Mouse (Mus musculus) intestine, embryonic 16.5 days (tissue): ENCODE data around the gene Scrn2. TPM values are rescaled to one million over a fixed set of nuclear protein-coding genes. Genes with fewer than 3 reads are reported as not detected.

Experiments used
- ATAC-seq: fragments of 200-750 bp; cut with Nextera tagmentation; 2 replicates; pipeline ENCODE4 v1.8.0; 2017; ENCODE audit warnings: moderate TSS enrichment, moderate library complexity
- H3K27ac ChIP-seq: fragments of 300-500 bp; sonication (generic); 2 replicates; pipeline ENCODE4 v1.5.1; 2014; ENCODE audit warnings: mild to moderate bottlenecking, low read length
- H3K27me3 ChIP-seq: fragments of 300-500 bp; sonication (generic); replicated peaks from 2 replicates; pipeline ENCODE4 v1.6.1; 2014; ENCODE audit warnings: low read length, control low read depth, mixed read lengths; ENCODE audit not compliant: control insufficient read depth, insufficient read depth
- H3K36me3 ChIP-seq: fragments of 300-500 bp; sonication (generic); 2 replicates; pipeline ENCODE4 v1.6.1; 2014; ENCODE audit warnings: low read length, control low read depth; ENCODE audit not compliant: control insufficient read depth, insufficient read depth
- H3K4me1 ChIP-seq: fragments of 300-500 bp; sonication (generic); 2 replicates; pipeline ENCODE4 v1.6.1; 2014; ENCODE audit warnings: low read length, control low read depth, mixed read lengths; ENCODE audit not compliant: control insufficient read depth, insufficient read depth
- H3K4me2 ChIP-seq: fragments of 300-500 bp; sonication (generic); 2 replicates; pipeline ENCODE4 v1.6.1; 2014; ENCODE audit warnings: low read depth, low read length, control low read depth
- H3K4me3 ChIP-seq: fragments of 300-500 bp; sonication (generic); 2 replicates; pipeline ENCODE4 v1.5.1; 2014; ENCODE audit warnings: mild to moderate bottlenecking, low read length
- H3K9ac ChIP-seq: fragments of 300-500 bp; sonication (generic); 2 replicates; pipeline ENCODE4 v1.6.1; 2014; ENCODE audit warnings: low read depth, low read length
- H3K9me3 ChIP-seq: fragments of 300-500 bp; sonication (generic); 2 replicates; pipeline ENCODE4 v1.6.1; 2016; ENCODE audit warnings: low read length, control low read depth; ENCODE audit not compliant: control insufficient read depth
- WGBS: fragments of 180-500 bp; shearing (Covaris S2); extraction: QIAGEN DNeasy Blood & Tissue Kit; methylation state at CpG from one replicate; pipeline ENCODE4 v1.1.7; 2014; 5-methylcytosine and 5-hydroxymethylcytosine counted together
- polyA plus RNA-seq: library from polyadenylated mRNA; unstranded; fragments of >200 nt; fragmentation: Nextera tagmentation; extraction: Ambion mirVana; gene quantifications from 2 replicates; pipeline ENCODE4 v1.2.1, GENCODE M21; 2015

Scrn2 gene
- polyA plus RNA-seq, result 25.5 and 26.9 TPM in 2 replicates

- peak within 1 kb of the TSS; percentile 26 for H3K27ac ChIP-seq
- H3K27me3 ChIP-seq, result no peaks in the 10 kb centered on the region
- no peaks in the 10 kb centered on the region for H3K36me3 ChIP-seq
- H3K9ac ChIP-seq, result peak within 1 kb of the TSS; percentile 75
- H3K9me3 ChIP-seq, result no peaks in the 10 kb centered on the region
- peak within 1 kb of the TSS; percentile 66 for H3K4me3 ChIP-seq
- H3K4me1 ChIP-seq, result peaks cover 19% of the 10 kb centered on the region
- ATAC-seq, result peak; percentile 82
- WGBS, result 1% methylated on average over 25 of the region's 25 CpGs
- peak within 1 kb of the TSS; percentile 91 for H3K4me2 ChIP-seq
These were observed at the start of gene Scrn2 for GRCm38 (mm10) chr11:97029686-97030417. TSS of gene Scrn2 (plus strand) at chr11:97029938.

GRCm38 (mm10) chr11:96980021-96980420 lies 49.7 kb upstream of the Scrn2 start:
- WGBS, result 80% methylated on average over 5 of the region's 5 CpGs
- Histone ChIP-seq H3K4me2 (no peak overlapping the region), H3K27ac (no peak overlapping the region), H3K9ac (no peak overlapping the region), H3K36me3 (no peaks in the 10 kb centered on the region), H3K9me3 (no peaks in the 10 kb centered on the region), H3K27me3 (no peaks in the 10 kb centered on the region), H3K4me1 (peaks cover 18% of the 10 kb centered on the region), H3K4me3 (no peak overlapping the region)
- no peak for ATAC-seq

GRCm38 (mm10) chr11:96981461-96981860 lies 48.3 kb upstream of the Scrn2 start:
- H3K27ac ChIP-seq, result no peak overlapping the region
- H3K36me3 ChIP-seq, result no peaks in the 10 kb centered on the region
- 59% methylated on average over 15 of the region's 15 CpGs for WGBS
- H3K9me3 ChIP-seq, result no peaks in the 10 kb centered on the region
- no peak overlapping the region for H3K9ac ChIP-seq
- no peak overlapping the region for H3K4me2 ChIP-seq
- H3K4me3 ChIP-seq, result no peak overlapping the region
- H3K4me1 ChIP-seq, result peaks cover 10% of the 10 kb centered on the region
- no peak for ATAC-seq
- H3K27me3 ChIP-seq, result no peaks in the 10 kb centered on the region

- Histone ChIP-seq H3K9me3 (no peaks in the 10 kb centered on the region), H3K27ac (no peak overlapping the region), H3K4me1 (peaks cover 9% of the 10 kb centered on the region; the same call in 1 of the 2 replicates), H3K4me3 (no peak overlapping the region), H3K9ac (0 out of 2 replicates have a peak overlapping the region, but pooled peaks have one; percentile 26), H3K27me3 (peaks cover 3% of the 10 kb centered on the region; the same call in 1 of the 2 replicates), H3K36me3 (no peaks in the 10 kb centered on the region), H3K4me2 (0 out of 2 replicates have a peak overlapping the region, but pooled peaks have one; percentile 7)
- 2% methylated on average over 7 of the region's 7 CpGs for WGBS
- no peak for ATAC-seq
These were observed 47.4 kb upstream of the Scrn2 start for GRCm38 (mm10) chr11:96982355-96982754.

- 0 out of 2 replicates have a peak within 1 kb of the TSS, but pooled peaks have one; percentile 26 for H3K9ac ChIP-seq
- H3K27ac ChIP-seq, result no peak within 1 kb of the TSS
- peaks cover 12% of the 10 kb centered on the region; the same call in 1 of the 2 replicates for H3K4me1 ChIP-seq
- 79% methylated on average over 7 of the region's 7 CpGs for WGBS
- H3K4me3 ChIP-seq, result no peak within 1 kb of the TSS
- 0 out of 2 replicates have a peak within 1 kb of the TSS, but pooled peaks have one; percentile 7 for H3K4me2 ChIP-seq
- ATAC-seq, result no peak
- no peaks in the 10 kb centered on the region for H3K36me3 ChIP-seq
- peaks cover 3% of the 10 kb centered on the region; the same call in 1 of the 2 replicates for H3K27me3 ChIP-seq
- no peaks in the 10 kb centered on the region for H3K9me3 ChIP-seq
These were observed 46.9 kb upstream of the Scrn2 start, which contains the start of gene Sp2 for GRCm38 (mm10) chr11:96982859-96983258. TSS of gene Sp2 (minus strand) at chr11:96982959.

GRCm38 (mm10) chr11:96984903-96985302 lies 44.8 kb upstream of the Scrn2 start:
- Histone ChIP-seq H3K9me3 (no peaks in the 10 kb centered on the region), H3K27me3 (peaks cover 3% of the 10 kb centered on the region; the same call in 1 of the 2 replicates), H3K4me1 (peaks cover 14% of the 10 kb centered on the region; the same call in 1 of the 2 replicates), H3K36me3 (no peaks in the 10 kb centered on the region), H3K4me2 (no peak overlapping the region), H3K9ac (no peak overlapping the region), H3K27ac (no peak overlapping the region), H3K4me3 (no peak overlapping the region)
- ATAC-seq, result no peak
- 44% methylated on average over 4 of the region's 4 CpGs for WGBS

GRCm38 (mm10) chr11:96986463-96986862 lies 43.3 kb upstream of the Scrn2 start:
- no peak overlapping the region for H3K27ac ChIP-seq
- WGBS, result 37% methylated on average over 3 of the region's 3 CpGs
- no peak for ATAC-seq

GRCm38 (mm10) chr11:96987873-96988655 lies 41.7 kb upstream of the Scrn2 start:
- Histone ChIP-seq H3K9ac (0 out of 2 replicates have a peak overlapping the region, but pooled peaks have one; percentile 17), H3K27me3 (peaks cover 6% of the 10 kb centered on the region), H3K36me3 (no peaks in the 10 kb centered on the region), H3K4me3 (peak overlapping the region; percentile 22), H3K9me3 (no peaks in the 10 kb centered on the region), H3K27ac (no peak overlapping the region), H3K4me1 (peaks cover 20% of the 10 kb centered on the region), H3K4me2 (peak overlapping the region; percentile 38)
- WGBS, result 8% methylated on average over 31 of the region's 31 CpGs
- ATAC-seq, result peak; percentile 43; the same call in 1 of the 2 replicates

More at GRCm38 (mm10) chr11:96986463-96986862, 43.3 kb upstream of the Scrn2 start:
- Histone ChIP-seq H3K27me3 (peaks cover 5% of the 10 kb centered on the region; the same call in 1 of the 2 replicates), H3K9me3 (no peaks in the 10 kb centered on the region), H3K9ac (no peak overlapping the region), H3K4me2 (no peak overlapping the region), H3K4me3 (no peak overlapping the region), H3K4me1 (peaks cover 14% of the 10 kb centered on the region; the same call in 1 of the 2 replicates), H3K36me3 (no peaks in the 10 kb centered on the region)

- no peak overlapping the region for H3K4me3 ChIP-seq
- WGBS, result 64% methylated on average over 5 of the region's 5 CpGs
- peak overlapping the region; percentile 90; the same call in 1 of the 2 replicates for H3K27ac ChIP-seq
- H3K27me3 ChIP-seq, result peaks cover 6% of the 10 kb centered on the region
- no peaks in the 10 kb centered on the region for H3K9me3 ChIP-seq
- no peak for ATAC-seq
- H3K4me1 ChIP-seq, result peaks cover 24% of the 10 kb centered on the region
- no peak overlapping the region for H3K4me2 ChIP-seq
- H3K9ac ChIP-seq, result no peak overlapping the region
- no peaks in the 10 kb centered on the region for H3K36me3 ChIP-seq
These were observed 38.2 kb upstream of the Scrn2 start for GRCm38 (mm10) chr11:96991501-96991900.
